Mouse (Mus musculus) cerebellum, postnatal 4 days (tissue): ENCODE data around the gene Trim58.

Experiments used
- DNase-seq, 2 experiments: peaks; one replicate each; pipeline ENCODE4 v3.0.0; 2022; ENCODE audit warnings: low spot score in 2 of 2, mixed read lengths in 1 of 2

Trim58 gene

DNA sequence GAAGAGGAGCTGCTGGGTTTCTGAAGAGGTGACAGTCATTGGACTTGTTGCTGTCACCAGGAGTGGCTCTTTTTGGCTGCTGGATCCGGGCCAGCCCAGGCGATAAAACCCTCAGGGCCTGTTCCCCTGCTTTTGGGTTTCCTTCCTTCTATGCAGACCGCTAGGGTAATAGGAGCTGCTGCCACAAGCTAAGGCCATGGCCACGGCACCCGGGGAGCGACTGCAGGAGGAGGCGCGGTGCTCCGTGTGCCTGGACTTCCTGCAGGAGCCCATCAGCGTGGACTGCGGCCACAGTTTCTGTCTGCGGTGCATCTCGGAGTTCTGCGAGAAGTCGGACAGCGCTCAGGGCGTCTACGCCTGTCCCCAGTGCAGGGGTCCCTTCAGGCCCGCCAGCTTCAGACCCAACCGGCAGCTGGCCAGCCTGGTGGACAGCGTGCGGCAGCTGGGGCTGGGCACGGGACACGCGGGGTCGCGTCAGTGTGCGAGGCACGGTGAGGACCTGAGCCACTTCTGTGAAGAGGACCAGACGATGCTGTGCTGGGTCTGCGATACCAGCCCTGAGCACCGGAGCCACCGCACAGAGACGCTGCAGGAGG lies at the start of gene Trim58:
Gene Trim58, plus strand, starts transcription at position 194 of the 596 bp plus-strand sequence.
- peak in 1 of 2 experiments; percentile 6 for DNase-seq

DNA sequence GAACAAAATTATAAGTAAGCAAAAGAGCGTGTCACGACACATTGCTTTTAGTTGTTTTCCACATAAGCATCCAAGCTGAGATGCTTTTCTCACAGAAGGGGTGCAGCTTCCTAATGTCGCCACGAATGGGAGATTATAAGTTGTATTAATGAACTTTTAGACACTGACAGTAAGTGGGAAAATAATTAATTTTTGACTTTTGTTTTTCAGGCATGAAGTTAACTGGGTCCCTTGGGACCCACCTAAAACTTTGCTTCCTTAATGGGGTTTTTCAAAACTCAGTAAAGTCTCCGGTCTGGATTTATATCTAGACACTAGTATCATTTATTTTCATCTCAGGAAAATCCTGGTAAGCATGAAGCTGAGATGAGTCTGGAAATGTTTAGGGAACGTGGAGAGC lies 45.5 kb upstream of the Trim58 start, which contains the start of gene Olfr324:
Gene Olfr324, plus strand, starts transcription at position 301 of the 400 bp plus-strand sequence.
- DNase-seq, result no peak

DNA sequence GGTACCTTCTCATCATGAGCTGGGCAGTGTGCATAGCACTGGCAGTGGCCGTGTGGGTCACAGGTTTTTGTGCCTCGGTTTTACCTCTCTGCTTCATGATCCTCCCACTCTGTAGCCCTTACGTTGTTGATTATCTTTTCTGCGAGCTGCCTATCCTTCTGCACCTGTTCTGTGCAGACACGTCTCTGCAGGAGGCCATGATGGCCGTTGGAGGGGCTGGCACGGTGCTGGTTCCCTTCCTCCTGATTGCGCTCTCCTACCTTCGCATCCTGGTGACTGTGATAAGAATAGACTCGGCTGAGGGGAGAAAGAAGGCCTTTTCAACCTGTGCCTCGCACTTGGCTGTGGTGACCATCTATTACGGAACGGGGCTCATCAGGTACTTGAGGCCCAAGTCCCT lies 42.4 kb upstream of the Trim58 start:
- no peak for DNase-seq

DNA sequence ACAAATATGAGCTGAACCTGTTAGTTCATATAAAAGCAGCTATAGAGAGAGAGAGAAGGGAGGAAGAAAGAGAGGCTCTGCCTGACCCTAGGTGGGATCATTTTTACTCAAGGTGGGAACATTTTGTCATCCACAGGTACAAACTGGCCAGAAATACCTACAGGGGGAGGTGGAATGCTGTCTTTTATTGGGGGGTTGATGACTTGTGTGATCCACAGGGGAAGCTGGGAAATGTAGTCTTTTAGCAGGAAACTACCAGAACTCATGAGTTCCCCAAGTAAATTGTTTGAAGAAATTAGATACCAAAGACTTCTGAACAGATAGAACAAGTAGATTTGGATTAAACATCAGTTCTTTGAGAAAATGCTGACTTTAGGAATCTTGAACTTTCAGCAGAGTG lies 38.2 kb upstream of the Trim58 start:
- DNase-seq, result no peak

DNA sequence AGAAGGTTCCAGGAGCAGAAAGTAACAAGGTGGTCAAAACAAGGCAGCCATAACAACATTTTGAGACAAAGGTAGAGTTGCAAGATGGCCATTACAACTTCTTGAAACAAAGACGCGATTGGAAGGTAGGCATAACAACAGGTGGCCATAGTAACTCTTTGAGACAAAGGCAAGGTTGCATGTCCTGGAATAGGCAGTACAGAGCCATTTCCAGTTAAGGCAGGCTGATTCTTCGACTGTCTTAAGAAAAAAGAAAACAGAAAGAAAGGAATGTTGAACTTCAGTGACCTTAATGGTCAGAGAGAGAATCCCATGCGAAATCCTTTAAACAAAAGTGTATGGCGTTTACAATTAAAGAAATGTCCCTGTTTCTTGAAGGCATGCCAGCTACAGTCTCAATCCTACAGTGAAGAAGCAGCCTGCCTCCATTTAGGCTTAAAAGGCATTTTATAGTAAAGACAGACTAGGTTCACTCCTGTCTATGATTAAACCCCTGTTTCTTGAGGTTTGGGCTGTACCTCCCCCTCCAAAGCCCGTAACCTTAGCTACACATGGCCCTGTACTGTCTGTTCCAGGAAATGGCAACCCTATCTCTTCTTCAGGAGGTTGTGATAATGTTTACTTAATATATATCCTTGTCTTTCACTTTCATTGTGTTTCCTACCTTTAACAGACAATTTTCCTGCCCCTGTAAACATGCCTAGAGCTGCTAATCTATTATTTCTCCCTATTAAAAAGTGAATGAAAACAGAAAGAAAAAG lies 37.3 kb upstream of the Trim58 start:
- no peak for DNase-seq

DNA sequence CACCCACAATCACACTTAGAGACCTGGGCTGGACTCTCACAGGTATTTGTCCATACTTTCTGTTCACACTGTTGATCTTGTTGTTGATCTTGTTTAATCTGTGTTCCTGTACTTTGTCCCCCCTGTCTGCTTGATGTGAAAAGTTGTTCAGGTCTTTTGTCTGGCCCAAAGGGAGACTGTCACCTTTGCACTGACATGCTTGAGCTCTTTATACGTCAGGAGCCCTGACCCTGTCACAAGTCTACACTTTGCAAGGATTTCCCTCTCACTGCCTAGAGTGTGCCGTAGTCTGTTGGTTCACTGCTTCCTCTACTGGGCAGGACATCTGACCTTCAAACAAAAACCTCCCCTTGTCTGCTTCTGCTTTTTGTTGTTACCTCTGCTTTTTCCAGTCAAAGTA lies 35.6 kb upstream of the Trim58 start:
- no peak for DNase-seq

DNA sequence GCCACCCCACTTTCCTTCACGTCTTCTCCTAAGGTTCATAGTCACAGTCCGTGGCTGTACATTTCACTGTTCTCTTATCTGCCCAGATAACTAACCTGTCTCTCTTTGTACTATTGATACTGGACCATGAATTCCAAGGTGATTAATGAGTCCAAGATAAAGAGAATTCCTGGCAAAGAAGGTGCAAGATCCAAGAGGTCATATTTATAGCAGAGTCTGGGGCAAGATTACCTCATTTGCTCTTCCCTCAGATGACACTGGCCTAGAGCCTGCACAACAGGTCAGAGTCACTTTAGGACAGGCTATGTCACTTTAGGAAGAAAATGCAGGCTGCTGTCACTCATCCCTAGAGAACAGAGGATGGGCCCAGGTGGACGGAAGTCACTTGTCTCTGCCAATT lies 35.0 kb upstream of the Trim58 start:
- DNase-seq, result no peak

DNA sequence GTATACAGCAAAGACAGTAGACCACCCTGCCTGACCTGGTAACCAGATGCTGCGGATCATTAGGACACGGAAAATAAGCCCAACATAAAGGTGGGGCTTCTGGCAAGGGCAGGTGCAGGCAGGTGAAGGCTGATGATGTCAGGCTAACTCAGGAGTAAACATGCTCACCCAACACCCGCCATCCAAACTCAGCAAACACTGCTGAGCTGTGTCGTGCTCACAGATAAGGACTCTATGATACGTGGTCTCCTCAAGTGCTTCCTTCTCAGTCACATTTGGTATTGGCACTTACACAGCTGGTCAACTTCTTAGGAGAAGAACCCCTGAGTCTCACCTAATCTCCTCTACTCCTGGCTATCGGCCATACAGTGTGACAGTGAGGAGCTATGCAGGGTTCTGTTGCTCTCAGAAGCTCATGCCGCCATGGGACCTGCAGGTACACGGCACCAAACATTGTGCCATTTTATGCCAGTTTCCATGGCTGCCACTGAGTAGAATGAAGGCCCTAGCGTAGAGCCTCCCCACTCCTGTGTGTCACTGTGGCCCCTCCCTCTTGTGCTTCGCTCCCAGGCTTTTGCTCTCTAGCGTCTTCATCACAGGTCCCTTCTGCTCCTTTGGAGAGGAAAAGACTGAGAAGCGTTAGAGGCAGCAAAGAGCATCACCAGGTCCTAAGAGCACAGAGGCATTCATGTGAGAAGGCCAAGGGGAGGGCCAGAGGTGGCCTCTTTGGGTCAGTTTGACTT lies 33.9 kb upstream of the Trim58 start:
- no peak for DNase-seq

DNA sequence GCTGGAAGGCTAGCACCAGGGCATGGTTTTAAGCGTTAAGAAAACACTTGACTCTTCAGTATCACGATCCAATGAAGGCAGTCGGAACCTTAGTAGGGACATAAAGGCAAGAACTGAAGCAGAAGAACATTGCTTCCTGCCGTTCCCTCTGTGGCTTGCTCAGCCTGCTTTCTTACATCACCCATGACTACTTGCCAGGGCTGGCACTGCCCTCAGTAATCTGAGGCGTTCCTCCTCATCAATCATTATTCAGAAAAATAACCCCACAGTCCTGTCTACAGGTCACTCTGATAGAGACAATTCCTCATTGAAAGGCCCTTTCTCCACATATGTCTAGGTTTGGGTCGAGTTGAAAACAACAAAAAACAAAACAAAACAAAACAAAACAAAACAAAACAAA lies 33.2 kb upstream of the Trim58 start:
- DNase-seq, result no peak

DNA sequence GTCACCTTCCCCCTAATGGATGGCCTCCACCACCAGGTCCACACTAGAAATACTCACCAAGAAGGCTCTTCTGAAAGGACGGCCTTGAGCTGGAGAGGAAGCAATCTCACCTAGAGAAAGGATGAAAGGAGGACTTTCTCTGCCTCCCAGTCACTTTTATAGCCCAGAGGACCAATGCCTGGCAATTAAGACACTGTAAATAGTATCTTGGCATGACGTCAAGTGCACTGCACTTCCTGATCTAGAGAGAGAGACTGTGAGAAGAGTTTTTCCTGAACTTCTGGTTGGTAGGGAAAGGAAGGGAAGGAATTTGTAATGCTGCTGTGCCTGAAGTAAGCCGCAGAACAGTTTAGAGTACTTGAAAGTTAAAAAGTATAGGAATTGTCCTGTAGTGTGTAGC lies 26.9 kb upstream of the Trim58 start:
- no peak for DNase-seq

DNA sequence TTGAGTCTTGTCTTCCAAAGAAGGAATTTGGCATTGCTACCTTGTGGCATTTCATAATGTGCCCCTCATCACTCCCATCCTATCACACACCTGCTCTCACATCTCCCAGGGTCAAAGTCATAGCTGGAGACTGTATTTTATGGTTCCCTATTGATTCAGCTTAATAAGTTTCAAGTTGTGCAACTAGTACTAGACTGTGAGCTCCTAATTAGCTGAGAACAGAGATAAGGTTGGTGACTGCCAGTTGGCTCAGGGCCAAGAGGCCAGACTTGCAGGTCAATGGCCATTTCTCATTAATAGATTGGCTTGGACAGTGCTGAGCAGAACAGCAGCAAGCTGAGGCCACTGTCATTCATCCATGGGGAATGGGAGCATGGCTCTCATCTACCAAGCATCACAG lies 25.7 kb upstream of the Trim58 start:
- no peak for DNase-seq

DNA sequence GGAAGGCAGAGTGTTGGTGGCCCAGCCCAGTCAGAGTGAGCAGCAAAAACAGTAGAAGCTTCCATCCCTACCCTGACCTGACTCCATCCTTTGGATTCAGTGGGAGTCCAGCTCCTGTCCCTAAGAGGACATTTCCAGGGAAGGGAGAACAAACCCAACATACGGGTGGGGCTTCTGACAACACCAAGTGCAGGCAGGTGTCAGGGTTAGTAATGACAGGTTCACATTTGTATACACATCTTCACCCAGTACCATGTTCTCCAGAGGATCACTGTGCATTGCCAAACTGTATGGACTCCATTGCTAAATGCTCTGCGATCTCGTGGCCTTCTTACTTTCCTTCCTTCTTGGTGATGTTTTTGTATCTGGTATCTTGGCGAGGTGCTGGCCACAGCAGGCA lies 24.3 kb upstream of the Trim58 start, which contains the start of gene 2210407C18Rik:
Gene 2210407C18Rik, minus strand, starts transcription at position 101 of the 400 bp plus-strand sequence.
- no peak for DNase-seq

DNA sequence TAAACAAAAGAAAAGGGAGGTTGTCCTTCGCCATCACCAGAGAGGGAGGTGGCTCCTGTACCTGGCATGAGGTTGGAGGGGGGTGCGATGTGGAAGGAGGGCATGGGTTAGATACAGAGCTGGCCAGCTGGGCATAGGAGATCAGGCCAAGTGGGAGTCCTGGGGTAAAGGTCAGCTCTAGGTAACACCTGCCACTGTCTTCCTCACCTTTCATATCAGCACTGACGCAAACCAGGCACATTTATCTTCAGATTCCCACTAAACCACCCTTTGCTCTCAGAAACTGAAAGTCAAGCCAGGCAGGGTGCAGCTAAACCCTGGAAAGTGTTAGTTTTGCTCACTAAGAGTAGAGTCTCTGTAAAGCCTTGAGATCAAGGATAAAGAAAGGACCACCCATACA lies 21.9 kb upstream of the Trim58 start:
- no peak for DNase-seq

DNA sequence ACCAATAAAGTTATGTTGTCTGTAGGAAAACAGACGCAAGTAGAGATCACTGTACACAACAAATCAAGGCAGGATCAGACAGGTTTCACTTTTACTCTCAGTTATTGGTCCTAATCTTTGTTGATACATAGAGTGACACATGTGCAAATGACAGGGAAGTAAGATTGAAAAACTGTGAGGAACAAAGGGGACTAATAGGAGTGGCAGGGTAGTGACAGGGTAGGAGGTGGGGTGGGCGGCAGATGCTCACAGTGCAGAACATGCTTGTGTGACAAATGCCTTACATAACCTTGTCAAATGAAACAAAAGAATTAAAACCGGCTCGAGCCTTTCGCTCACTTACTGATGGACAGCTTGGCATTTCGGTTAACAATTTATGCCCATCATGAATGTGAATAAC lies 21.5 kb upstream of the Trim58 start:
- DNase-seq, result no peak

DNA sequence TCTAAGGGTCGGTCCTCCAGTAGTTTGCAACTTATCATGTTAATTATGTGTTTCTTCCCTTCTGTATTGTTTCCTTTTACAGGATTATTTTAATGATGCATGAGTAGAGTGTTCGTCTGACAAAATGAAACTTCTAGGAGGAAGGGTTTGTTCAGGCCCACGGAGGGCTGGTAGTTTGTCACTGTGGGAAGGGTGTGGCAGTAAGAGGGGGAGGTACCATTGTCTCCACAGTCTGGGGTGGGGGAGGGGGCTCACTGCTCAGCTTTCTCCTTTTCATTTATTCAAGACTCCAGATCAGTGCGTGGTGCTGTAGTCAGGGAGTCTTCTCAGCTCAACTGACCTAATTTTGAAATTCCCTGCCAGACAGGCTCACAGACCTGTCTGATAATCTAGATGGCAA lies 14.1 kb upstream of the Trim58 start:
- DNase-seq, result no peak

DNA sequence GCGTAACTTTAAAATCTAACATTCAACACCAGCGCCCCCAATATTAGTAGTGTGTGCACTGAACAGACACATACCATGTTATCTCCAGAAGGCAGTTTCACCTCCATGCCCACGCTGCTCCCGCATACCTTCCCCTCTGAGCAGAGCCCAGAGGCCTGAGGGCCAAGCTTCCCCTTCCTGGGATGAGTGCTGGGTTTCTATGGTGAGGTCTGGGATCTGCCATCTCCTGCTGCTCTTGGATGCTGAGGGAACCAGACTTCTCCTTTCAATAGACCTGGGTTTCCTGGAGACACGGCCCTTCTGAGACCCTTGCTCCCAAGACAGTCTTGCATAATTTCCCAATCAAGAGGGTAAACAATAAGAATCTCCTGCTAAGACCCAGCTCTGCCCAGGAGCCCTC lies 9.9 kb upstream of the Trim58 start, which contains the start of gene Olfr323:
Gene Olfr323, minus strand, starts transcription at position 101 of the 400 bp plus-strand sequence.
- no peak for DNase-seq

DNA sequence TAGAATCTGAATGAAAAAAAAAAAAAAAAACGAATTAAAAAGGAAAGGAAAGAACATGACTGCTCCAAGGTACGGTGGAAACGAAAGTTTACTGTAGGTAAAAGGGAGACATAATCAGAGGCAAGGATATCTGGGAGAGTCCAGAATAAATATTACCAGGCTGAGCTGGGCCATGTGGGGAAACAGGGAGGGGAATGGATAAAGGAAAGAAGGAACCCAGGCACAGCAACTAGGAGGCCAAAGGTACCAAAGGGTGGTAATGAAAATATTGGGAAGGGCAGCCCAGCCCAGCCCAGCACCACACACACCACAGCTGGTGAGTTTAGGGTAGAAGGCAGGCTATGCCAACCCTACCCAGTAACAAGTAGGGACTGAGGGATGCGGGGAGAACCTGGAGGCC lies 5.4 kb upstream of the Trim58 start:
- no peak for DNase-seq

DNA sequence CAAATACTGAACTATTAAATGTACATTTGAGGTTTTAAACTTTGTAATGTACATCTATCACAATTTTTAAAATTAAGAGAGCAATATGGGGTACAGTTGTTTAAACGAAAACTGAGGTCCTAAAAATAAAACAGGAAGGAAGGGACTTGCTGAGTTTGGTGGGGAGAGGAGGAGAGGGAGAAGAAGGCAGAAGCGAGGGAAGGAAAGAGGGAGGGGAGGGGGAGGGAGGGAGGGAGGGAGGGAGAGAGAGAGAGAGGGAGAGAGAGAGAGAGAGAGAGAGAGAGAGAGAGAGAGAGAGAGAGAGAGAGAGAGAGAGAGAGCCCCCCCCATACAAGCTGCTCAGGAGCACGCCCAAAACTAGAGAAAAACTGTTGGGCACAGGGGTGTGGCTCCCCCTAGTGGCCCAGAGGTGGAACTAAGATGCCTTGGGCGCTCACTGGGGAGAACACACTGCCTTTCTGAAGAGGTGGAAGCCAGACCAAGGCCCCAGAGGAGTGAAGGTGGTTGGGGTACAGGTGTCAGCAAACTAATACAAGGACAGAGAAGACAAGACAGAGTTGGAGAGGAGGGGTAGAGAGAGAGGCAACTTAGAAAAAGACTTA lies 3.8 kb upstream of the Trim58 start:
- DNase-seq, result peak in 1 of 2 experiments; percentile 63

DNA sequence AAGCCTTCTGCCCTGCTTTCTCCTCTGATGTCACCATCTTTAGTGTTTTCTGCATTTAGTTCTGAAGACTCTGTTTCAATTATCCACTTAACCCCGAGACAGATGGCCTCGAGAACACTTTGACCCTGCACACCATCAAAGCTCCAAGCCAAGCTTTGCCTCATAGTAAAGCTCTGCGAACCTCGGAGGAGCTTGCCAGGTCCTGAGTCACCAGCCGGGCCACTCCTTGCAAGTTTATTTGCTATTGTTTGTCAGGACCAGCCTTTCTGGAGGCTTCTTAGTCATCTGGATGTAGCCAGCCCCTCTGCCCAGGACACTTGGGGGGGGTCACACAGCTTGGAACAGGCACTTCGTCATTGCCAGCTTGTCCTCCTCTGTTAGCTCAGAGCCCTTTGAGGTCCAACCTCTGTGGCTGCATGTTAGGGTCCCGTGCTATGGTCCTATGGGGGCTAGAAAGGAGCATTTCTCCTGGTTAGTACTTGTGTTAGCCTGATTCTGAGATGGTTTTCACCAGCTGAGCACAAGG lies 2.0 kb upstream of the Trim58 start:
- DNase-seq, result no peak

DNA sequence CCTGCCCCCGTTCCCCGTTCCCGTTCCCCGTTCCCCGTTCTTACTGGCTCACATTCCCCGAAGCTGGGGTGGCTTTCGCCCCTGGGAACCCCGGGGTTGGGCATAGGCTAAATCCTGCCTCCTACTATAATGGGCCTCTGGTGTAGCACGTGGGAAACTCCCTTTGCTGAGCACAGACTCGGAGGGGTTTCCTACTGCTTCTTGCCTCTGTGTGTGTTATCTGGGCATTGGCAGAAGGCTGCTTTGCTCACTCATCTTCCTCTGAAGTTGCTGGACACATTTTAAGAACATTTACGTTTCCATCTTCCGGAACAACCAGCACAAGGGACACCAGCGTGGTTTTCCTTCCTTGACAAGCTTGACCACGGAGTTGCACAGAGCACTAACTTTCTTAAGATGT lies 792 bp downstream of the Trim58 start:
- DNase-seq, result no peak

DNA sequence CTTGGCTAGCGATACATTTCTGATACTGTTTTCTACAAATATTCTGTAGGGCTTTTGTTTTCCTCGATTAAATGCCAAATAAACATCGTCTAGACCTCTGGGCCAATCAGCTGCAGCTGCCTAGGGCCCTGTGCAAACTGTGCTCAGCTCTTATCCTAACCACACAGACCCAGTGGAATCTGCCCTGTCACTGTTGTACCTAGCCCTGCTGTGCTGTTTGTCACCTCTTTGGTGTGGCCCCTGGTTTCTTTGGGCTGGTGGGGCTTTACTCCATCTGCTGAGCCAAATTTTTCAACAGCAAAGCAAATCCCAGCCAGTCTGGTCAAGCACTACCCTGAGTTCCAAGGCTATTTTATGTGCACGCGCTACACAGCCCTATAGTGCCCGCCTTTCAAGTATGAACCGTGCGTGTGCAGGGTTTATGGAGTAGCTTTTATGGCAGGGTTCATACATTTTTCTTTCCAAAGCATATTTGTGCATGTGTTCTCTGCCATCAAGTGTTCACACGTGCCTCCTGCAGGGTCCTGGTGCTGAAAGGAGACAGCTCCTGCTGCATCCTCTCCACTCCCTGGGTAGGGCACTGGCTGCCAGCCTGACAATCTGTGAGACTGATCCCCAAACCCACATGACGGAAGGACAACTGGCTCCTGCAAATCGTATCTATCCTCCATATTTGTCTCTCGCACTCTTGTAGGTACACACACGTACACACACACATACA lies 1.5 kb downstream of the Trim58 start:
- DNase-seq, result no peak
